Mouse (Mus musculus) myocyte (in vitro differentiated cells): ENCODE measurements around the gene Prrc2a. TPM values are rescaled to one million over a fixed set of nuclear protein-coding genes. Genes with fewer than 3 reads are reported as not detected.

Experiments used
- H3K27me3 ChIP-seq: one replicate; pipeline ENCODE4 v1.6.1; 2011; ENCODE audit not compliant: control insufficient read depth, insufficient read depth, insufficient read length
- H3K36me3 ChIP-seq: one replicate; pipeline ENCODE4 v1.6.1; 2011; ENCODE audit not compliant: control insufficient read depth, insufficient read depth
- H3K4me2 ChIP-seq: one replicate; pipeline ENCODE4 v1.6.1; 2011; ENCODE audit warnings: low read depth, control low read depth
- H3K4me3 ChIP-seq: one replicate; pipeline ENCODE4 v1.5.1; 2011; ENCODE audit warnings: mild to moderate bottlenecking, control low read depth, moderate library complexity
- H3K79me2 ChIP-seq: one replicate; pipeline ENCODE4 v1.6.1; 2011; ENCODE audit not compliant: control insufficient read depth, insufficient read depth
- H3ac ChIP-seq: one replicate; pipeline ENCODE4 v1.6.1; 2011; ENCODE audit not compliant: control insufficient read depth, insufficient read length
- CEBPB ChIP-seq: IDR thresholded peaks from 2 replicates; pipeline ENCODE4 v1.6.1; 2011; ENCODE audit warnings: mild to moderate bottlenecking, moderate library complexity; ENCODE audit not compliant: poor library complexity, insufficient read depth, severe bottlenecking
- E2F4 ChIP-seq: IDR thresholded peaks from one replicate; pipeline ENCODE4 v1.6.1; 2011; ENCODE audit warnings: mild to moderate bottlenecking, control low read depth, moderate library complexity; ENCODE audit not compliant: insufficient read depth
- MAX ChIP-seq: IDR thresholded peaks from one replicate; pipeline ENCODE4 v1.6.1; 2011; ENCODE audit warnings: low read depth, mild to moderate bottlenecking, control low read depth
- MYOD1 ChIP-seq, 3 experiments: IDR thresholded peaks; one replicate each; pipeline ENCODE4 v1.6.1; 2011; ENCODE audit warnings: control low read depth in 2 of 3, low read depth in 2 of 3, mild to moderate bottlenecking in 2 of 3, moderate library complexity in 1 of 3; ENCODE audit not compliant: insufficient read length in 2 of 3, control insufficient read depth in 1 of 3
- MYOG ChIP-seq, 3 experiments: IDR thresholded peaks; one replicate each; pipeline ENCODE4 v1.6.1; 2011; ENCODE audit warnings: control low read depth in 2 of 3, low read depth in 2 of 3, mild to moderate bottlenecking in 2 of 3; ENCODE audit not compliant: insufficient read length in 2 of 3, control insufficient read depth in 1 of 3, insufficient read depth in 1 of 3
- POLR2A ChIP-seq: IDR thresholded peaks from one replicate; pipeline ENCODE4 v1.6.1; 2011; ENCODE audit warnings: low read depth, mild to moderate bottlenecking, control low read depth, moderate library complexity; ENCODE audit not compliant: insufficient read length
- POLR2AphosphoS2 ChIP-seq: IDR thresholded peaks from one replicate; pipeline ENCODE4 v1.6.1; 2011; ENCODE audit warnings: low read depth, control low read depth; ENCODE audit not compliant: insufficient read length
- REST ChIP-seq: IDR thresholded peaks from one replicate; pipeline ENCODE4 v1.6.1; 2011; ENCODE audit warnings: mild to moderate bottlenecking, control low read depth, moderate library complexity; ENCODE audit not compliant: insufficient read depth, insufficient read length
- SRF ChIP-seq: IDR thresholded peaks from one replicate; pipeline ENCODE4 v1.6.1; 2011; ENCODE audit warnings: low read depth; ENCODE audit not compliant: control insufficient read depth, insufficient read length
- TCF12 ChIP-seq: IDR thresholded peaks from one replicate; pipeline ENCODE4 v1.6.1; 2011; ENCODE audit warnings: mild to moderate bottlenecking, control low read depth; ENCODE audit not compliant: poor library complexity, insufficient read depth, severe bottlenecking
- TCF3 ChIP-seq: IDR thresholded peaks from one replicate; pipeline ENCODE4 v1.6.1; 2011; ENCODE audit warnings: low read depth, control low read depth; ENCODE audit not compliant: insufficient read length
- USF1 ChIP-seq: IDR thresholded peaks from one replicate; pipeline ENCODE4 v1.6.1; 2011; ENCODE audit warnings: low read depth, mild to moderate bottlenecking, control low read depth, moderate library complexity
- polyA plus RNA-seq: library from polyadenylated mRNA; unstranded; fragments of >200 nt; fragmentation: generic; extraction: Trizol; gene quantifications from one replicate; pipeline ENCODE4 v1.2.1, GENCODE M21; 2012; ENCODE audit warnings: missing spikeins

Prrc2a gene
- polyA plus RNA-seq, 1 experiment: 153 TPM

GRCm38 (mm10) chr17:35201128-35201527 lies 36.4 kb upstream of the Prrc2a start:
- no peak for TF ChIP-seq TCF3
- TF ChIP-seq MYOG (IDR thresholded peaks at IDR 0.05; ENCODE audit: control insufficient read depth in 1 of 3, insufficient read depth in 1 of 3, insufficient read length in 2 of 3, low read depth in 2 of 3): no peak
- no peak for TF ChIP-seq MAX
- TF ChIP-seq REST: no peak
- TF ChIP-seq USF1: no peak
- TF ChIP-seq CEBPB: no peak
- TF ChIP-seq TCF12: no peak
- no peak for TF ChIP-seq POLR2AphosphoS2
- no peak for TF ChIP-seq SRF
- TF ChIP-seq POLR2A: no peak
- no peak for TF ChIP-seq MYOD1 (IDR thresholded peaks at IDR 0.05; ENCODE audit: control insufficient read depth in 1 of 3, insufficient read length in 2 of 3, low read depth in 2 of 3)
- TF ChIP-seq E2F4: no peak
- Histone ChIP-seq H3K79me2 (no peaks in the 10 kb centered on the region), H3K36me3 (no peaks in the 10 kb centered on the region), H3K4me3 (no peak overlapping the region), H3ac (no peak overlapping the region), H3K4me2 (no peak overlapping the region), H3K27me3 (no peaks in the 10 kb centered on the region)

GRCm38 (mm10) chr17:35200398-35200797 lies 35.7 kb upstream of the Prrc2a start:
- no peak for TF ChIP-seq TCF12
- no peak for TF ChIP-seq TCF3
- no peak for TF ChIP-seq CEBPB
- no peak for TF ChIP-seq REST
- TF ChIP-seq SRF: no peak
- TF ChIP-seq POLR2A: no peak
- no peak for TF ChIP-seq MAX
- no peak for TF ChIP-seq POLR2AphosphoS2
- TF ChIP-seq E2F4: no peak
- TF ChIP-seq MYOG (IDR thresholded peaks at IDR 0.05; ENCODE audit: control insufficient read depth in 1 of 3, insufficient read depth in 1 of 3, insufficient read length in 2 of 3, low read depth in 2 of 3): peak in 1 of 3 experiments; percentile 50
- peak in 1 of 3 experiments; percentile 63 for TF ChIP-seq MYOD1 (IDR thresholded peaks at IDR 0.05; ENCODE audit: control insufficient read depth in 1 of 3, insufficient read length in 2 of 3, low read depth in 2 of 3)
- no peak for TF ChIP-seq USF1
- H3K79me2 ChIP-seq: no peaks in the 10 kb centered on the region
- no peak overlapping the region for H3K4me3 ChIP-seq
- no peak overlapping the region for H3ac ChIP-seq
- no peaks in the 10 kb centered on the region for H3K36me3 ChIP-seq
- no peak overlapping the region for H3K4me2 ChIP-seq
- H3K27me3 ChIP-seq: no peaks in the 10 kb centered on the region

GRCm38 (mm10) chr17:35198946-35199345 lies 34.2 kb upstream of the Prrc2a start:
- no peak for TF ChIP-seq TCF12
- TF ChIP-seq POLR2A: no peak
- TF ChIP-seq MYOG (IDR thresholded peaks at IDR 0.05; ENCODE audit: control insufficient read depth in 1 of 3, insufficient read depth in 1 of 3, insufficient read length in 2 of 3, low read depth in 2 of 3): no peak
- TF ChIP-seq TCF3: no peak
- no peak for TF ChIP-seq USF1
- no peak for TF ChIP-seq POLR2AphosphoS2
- TF ChIP-seq SRF: no peak
- TF ChIP-seq REST: no peak
- TF ChIP-seq E2F4: no peak
- TF ChIP-seq CEBPB: no peak
- TF ChIP-seq MAX: no peak
- no peak for TF ChIP-seq MYOD1 (IDR thresholded peaks at IDR 0.05; ENCODE audit: control insufficient read depth in 1 of 3, insufficient read length in 2 of 3, low read depth in 2 of 3)
- Histone ChIP-seq H3K79me2 (no peaks in the 10 kb centered on the region), H3K4me3 (no peak overlapping the region)

DNA sequence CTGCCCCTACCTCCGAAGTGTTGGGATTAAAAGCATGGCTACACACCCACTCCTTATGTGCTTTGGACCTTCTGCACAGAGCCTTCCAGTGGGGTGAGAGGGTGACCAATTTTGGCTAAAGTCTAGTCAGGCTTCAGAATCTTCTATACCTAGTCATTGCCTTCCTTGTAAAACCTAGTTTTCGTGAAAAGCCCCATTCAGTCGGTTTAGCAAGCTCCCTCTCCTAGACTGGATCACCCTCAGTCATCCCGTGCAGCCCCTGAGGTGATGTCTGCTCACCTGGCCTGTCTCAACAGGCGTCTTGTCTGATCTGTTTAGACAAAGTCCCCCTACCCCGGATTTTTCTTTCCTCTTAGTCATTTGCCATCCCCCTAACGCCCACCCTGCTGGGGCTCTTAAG lies 33.3 kb upstream of the Prrc2a start:
- Histone ChIP-seq H3K36me3 (no peaks in the 10 kb centered on the region), H3K79me2 (no peaks in the 10 kb centered on the region), H3K4me3 (no peak overlapping the region), H3ac (no peak overlapping the region), H3K4me2 (no peak overlapping the region), H3K27me3 (no peaks in the 10 kb centered on the region)
- TF ChIP-seq REST: no peak
- no peak for TF ChIP-seq CEBPB
- TF ChIP-seq SRF: no peak
- TF ChIP-seq E2F4: no peak
- TF ChIP-seq USF1: no peak
- no peak for TF ChIP-seq TCF12
- no peak for TF ChIP-seq MYOD1 (IDR thresholded peaks at IDR 0.05; ENCODE audit: control insufficient read depth in 1 of 3, insufficient read length in 2 of 3, low read depth in 2 of 3)
- no peak for TF ChIP-seq TCF3
- TF ChIP-seq MAX: no peak
- no peak for TF ChIP-seq POLR2A
- TF ChIP-seq POLR2AphosphoS2: no peak
- no peak for TF ChIP-seq MYOG (IDR thresholded peaks at IDR 0.05; ENCODE audit: control insufficient read depth in 1 of 3, insufficient read depth in 1 of 3, insufficient read length in 2 of 3, low read depth in 2 of 3)

More at GRCm38 (mm10) chr17:35198946-35199345, 34.2 kb upstream of the Prrc2a start:
- Histone ChIP-seq H3K36me3 (no peaks in the 10 kb centered on the region), H3K27me3 (no peaks in the 10 kb centered on the region), H3K4me2 (no peak overlapping the region), H3ac (no peak overlapping the region)
